Mouse (Mus musculus) liver, embryonic 11.5 days (tissue): ENCODE results near the gene Kif5c. TPM values are rescaled to one million over a fixed set of nuclear protein-coding genes. Genes with fewer than 3 reads are reported as not detected.

Source experiments
- ATAC-seq: fragments of 200-750 bp; cut with Nextera tagmentation; replicated peaks from 2 replicates; pipeline ENCODE4 v1.8.0; 2017; ENCODE audit warnings: moderate number of reproducible peaks, mild to moderate bottlenecking, moderate TSS enrichment, moderate library complexity; ENCODE audit not compliant: low FRiP score
- DNase-seq: peaks from one replicate; pipeline ENCODE4 v3.0.0-alpha.2; 2017; ENCODE audit warnings: low spot score
- H3K27ac ChIP-seq: fragments of 300-500 bp; sonication (generic); 2 replicates; pipeline ENCODE4 v1.5.1; 2014; ENCODE audit warnings: mild to moderate bottlenecking, low read depth, low read length, control low read depth
- H3K27me3 ChIP-seq: fragments of 300-500 bp; sonication (generic); replicated peaks from 2 replicates; pipeline ENCODE4 v1.6.1; 2014; ENCODE audit warnings: low read length, mixed read lengths; ENCODE audit not compliant: control insufficient read depth, insufficient read depth
- H3K36me3 ChIP-seq: fragments of 300-500 bp; sonication (generic); 2 replicates; pipeline ENCODE4 v1.6.1; 2014; ENCODE audit warnings: mild to moderate bottlenecking, low read length, moderate library complexity, mixed read lengths; ENCODE audit not compliant: control insufficient read depth, insufficient read depth
- H3K4me1 ChIP-seq: fragments of 300-500 bp; sonication (generic); replicated peaks from 2 replicates; pipeline ENCODE4 v1.6.1; 2014; ENCODE audit warnings: low read length, mixed read lengths; ENCODE audit not compliant: control insufficient read depth, insufficient read depth
- H3K4me2 ChIP-seq: fragments of 300-500 bp; sonication (generic); 2 replicates; pipeline ENCODE4 v1.6.1; 2014; ENCODE audit warnings: mild to moderate bottlenecking, control low read depth, moderate library complexity
- H3K4me3 ChIP-seq: fragments of 300-500 bp; sonication (generic); 2 replicates; pipeline ENCODE4 v1.5.1; 2014; ENCODE audit warnings: low read depth, low read length, control low read depth
- H3K9ac ChIP-seq: fragments of 300-500 bp; sonication (generic); 2 replicates; pipeline ENCODE4 v1.6.1; 2014; ENCODE audit warnings: low read depth, low read length, control low read depth
- H3K9me3 ChIP-seq: fragments of 300-500 bp; sonication (generic); 2 replicates; pipeline ENCODE4 v1.6.1; 2016; ENCODE audit warnings: low read length, inconsistent platforms, mixed read lengths; ENCODE audit not compliant: control insufficient read depth
- WGBS: fragments of 180-500 bp; shearing (Covaris S2); extraction: QIAGEN DNeasy Blood & Tissue Kit; methylation state at CpG from one replicate; pipeline ENCODE4 v1.1.7; 2014; 5-methylcytosine and 5-hydroxymethylcytosine counted together
- polyA plus RNA-seq: library from polyadenylated mRNA; unstranded; fragments of >200 nt; fragmentation: Nextera tagmentation; extraction: Ambion mirVana; gene quantifications from 2 replicates; pipeline ENCODE4 v1.2.1, GENCODE M21; 2014

Gene Kif5c
- polyA plus RNA-seq, 1 experiment from 2014 or later = 0.78 TPM

DNA sequence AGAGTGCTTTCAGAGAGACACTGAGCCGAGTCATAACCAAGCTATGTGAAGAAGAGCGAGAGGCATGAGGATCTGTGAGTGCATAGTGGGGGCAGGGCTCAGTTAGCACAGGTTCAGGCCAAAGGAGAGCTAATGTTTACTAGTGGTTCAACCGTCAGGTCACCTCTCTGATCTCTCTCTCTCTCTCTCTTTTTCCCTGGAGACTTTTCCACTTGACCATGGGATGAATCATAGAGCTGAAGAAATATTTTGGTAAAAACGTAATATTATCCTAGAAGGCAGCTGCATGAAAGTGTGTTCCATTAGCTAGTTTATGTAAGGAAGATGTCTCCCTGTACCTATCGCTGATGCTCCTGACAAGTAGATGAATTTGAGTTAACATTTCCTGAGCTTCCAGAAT is 199.0 kb downstream of the Kif5c start:
- no peaks in the 10 kb centered on the region for H3K27me3 ChIP-seq
- no peaks in the 10 kb centered on the region for H3K9me3 ChIP-seq
- DNase-seq (no peak), ATAC-seq (no peak)
- no peak overlapping the region for H3K4me2 ChIP-seq
- H3K4me1 ChIP-seq = peaks cover 2% of the 10 kb centered on the region; the same call in 1 of the 2 replicates
- no peak overlapping the region for H3K9ac ChIP-seq
- H3K36me3 ChIP-seq = no peaks in the 10 kb centered on the region
- no peak overlapping the region for H3K27ac ChIP-seq
- 76% methylated on average over 5 of the region's 5 CpGs for WGBS
- H3K4me3 ChIP-seq = no peak overlapping the region

DNA sequence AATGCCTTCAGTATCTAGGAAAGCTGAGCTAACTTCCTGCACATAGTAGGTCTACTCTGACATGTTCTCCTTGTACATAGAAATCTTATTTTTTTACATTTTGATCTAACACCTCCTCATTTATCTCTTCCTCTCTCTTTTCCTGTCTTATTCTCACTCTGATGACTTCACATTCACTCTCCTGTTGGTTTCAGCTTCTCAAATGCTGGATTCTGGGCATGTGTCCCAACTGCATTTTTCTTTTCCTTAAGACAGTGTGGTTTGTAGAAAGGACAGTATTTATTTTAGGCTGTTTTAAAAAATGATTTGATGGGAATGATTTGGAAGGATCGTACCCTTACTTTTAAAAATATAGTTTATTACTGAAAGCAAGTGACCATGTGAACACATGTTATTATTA is 203.2 kb downstream of the Kif5c start:
- no peaks in the 10 kb centered on the region for H3K9me3 ChIP-seq
- H3K27ac ChIP-seq = no peak overlapping the region
- H3K4me2 ChIP-seq = no peak overlapping the region
- no peak overlapping the region for H3K9ac ChIP-seq
- H3K4me3 ChIP-seq = no peak overlapping the region
- no peak for ATAC-seq
- no peak for DNase-seq
- H3K27me3 ChIP-seq = no peaks in the 10 kb centered on the region
- no peaks in the 10 kb centered on the region for H3K4me1 ChIP-seq
- WGBS = 87% methylated on average over 1 of the region's 1 CpGs
- H3K36me3 ChIP-seq = no peaks in the 10 kb centered on the region

Other genes starting within 250 kb of the Kif5c start
- gene Epc2, start 167.8 kb upstream of the Kif5c start, polyA plus RNA-seq = 4.3 and 6.0 TPM in 2 replicates
- 0.47 and 0.48 TPM in 2 replicates for gene Lypd6b, start 168.4 kb downstream of the Kif5c start, polyA plus RNA-seq